Mouse (Mus musculus) kidney, adult 2 months (tissue): ENCODE measurements at regions not wholly inside any gene's neighbourhood (a gene's known extent, or its start where the extent isn't known, plus 50 kb on each side); places are given as distances from the start of the nearest gene placed in this dataset.

ENCODE experiments used
- DNase-seq: peaks from one replicate; pipeline ENCODE4 v3.0.0; 2021
- H3K27ac ChIP-seq: fragments of 200-500 bp; 2 replicates; pipeline ENCODE4 v1.5.1; 2012; ENCODE audit warnings: low read depth, low read length, control low read depth, inconsistent platforms; ENCODE audit not compliant: insufficient read depth
- H3K27me3 ChIP-seq: fragments of 200-500 bp; replicated peaks from 2 replicates; pipeline ENCODE4 v1.6.1; 2012; ENCODE audit warnings: mild to moderate bottlenecking, moderate library complexity, low read length, inconsistent platforms; ENCODE audit not compliant: control insufficient read depth, insufficient read depth
- H3K36me3 ChIP-seq: fragments of 200-500 bp; 2 replicates; pipeline ENCODE4 v1.6.1; 2012; ENCODE audit warnings: mild to moderate bottlenecking, moderate library complexity, low read length, inconsistent platforms; ENCODE audit not compliant: control insufficient read depth, insufficient read depth
- H3K4me1 ChIP-seq: fragments of 200-500 bp; 2 replicates; pipeline ENCODE4 v1.6.1; 2011; ENCODE audit warnings: low read length; ENCODE audit not compliant: control insufficient read depth, insufficient read depth
- H3K4me3 ChIP-seq: fragments of 200-500 bp; 2 replicates; pipeline ENCODE4 v1.5.1; 2011; ENCODE audit warnings: mild to moderate bottlenecking, low read depth, low read length, control low read depth; ENCODE audit not compliant: insufficient read depth
- CTCF ChIP-seq: fragments of 200-500 bp; conservative IDR thresholded peaks from 2 replicates; pipeline ENCODE4 v1.5.1; 2011; ENCODE audit warnings: low read depth, mild to moderate bottlenecking, control low read depth, low read length, moderate library complexity, mixed read lengths; ENCODE audit not compliant: insufficient read depth, insufficient read length
- POLR2A ChIP-seq: fragments of 200-500 bp; IDR thresholded peaks from one replicate; pipeline ENCODE4 v1.6.1; 2011; ENCODE audit warnings: low read depth, low read length, control low read depth
- WGBS: fragments of 180-500 bp; shearing (Covaris S2); methylation state at CpG from one replicate; pipeline ENCODE4 v1.1.7; 2018; 5-methylcytosine and 5-hydroxymethylcytosine counted together

GRCm38 (mm10) chr14:46512118-46512517, 121.6 kb upstream of the Bmp4 start:
- no peaks in the 10 kb centered on the region for H3K27me3 ChIP-seq
- no peak overlapping the region for H3K4me3 ChIP-seq
- no peaks in the 10 kb centered on the region for H3K36me3 ChIP-seq
- H3K27ac ChIP-seq = no peak overlapping the region
- peak; percentile 40 for DNase-seq
- H3K4me1 ChIP-seq = no peaks in the 10 kb centered on the region
- no peak for TF ChIP-seq CTCF
- no peak for TF ChIP-seq POLR2A
- WGBS = 97% methylated on average over 1 of the region's 1 CpGs

- H3K27ac ChIP-seq = no peak overlapping the region
- no peaks in the 10 kb centered on the region for H3K27me3 ChIP-seq
- DNase-seq = no peak
- no peak overlapping the region for H3K4me3 ChIP-seq
- H3K4me1 ChIP-seq = no peaks in the 10 kb centered on the region
- TF ChIP-seq POLR2A (no peak), CTCF (no peak)
- 81% methylated on average over 5 of the region's 5 CpGs for WGBS
- H3K36me3 ChIP-seq = no peaks in the 10 kb centered on the region
These were observed 118.4 kb upstream of the Bmp4 start for GRCm38 (mm10) chr14:46508871-46509270.

GRCm38 (mm10) chr14:46505266-46505665, 114.8 kb upstream of the Bmp4 start:
- 86% methylated on average over 3 of the region's 3 CpGs for WGBS
- DNase-seq = no peak
- H3K4me1 ChIP-seq = no peaks in the 10 kb centered on the region
- TF ChIP-seq CTCF (0 out of 2 replicates have a peak, but pooled peaks have one; percentile 17), POLR2A (no peak)
- H3K27me3 ChIP-seq = no peaks in the 10 kb centered on the region
- no peak overlapping the region for H3K4me3 ChIP-seq
- no peaks in the 10 kb centered on the region for H3K36me3 ChIP-seq
- H3K27ac ChIP-seq = no peak overlapping the region

GRCm38 (mm10) chr14:46491601-46492000, 101.1 kb upstream of the Bmp4 start:
- peak; percentile 2 for DNase-seq
- Histone ChIP-seq H3K27ac (no peak overlapping the region), H3K27me3 (no peaks in the 10 kb centered on the region), H3K36me3 (no peaks in the 10 kb centered on the region), H3K4me1 (no peaks in the 10 kb centered on the region), H3K4me3 (no peak overlapping the region)
- TF ChIP-seq CTCF (no peak), POLR2A (no peak)
- WGBS = 31% methylated on average over 9 of the region's 9 CpGs

- Histone ChIP-seq H3K36me3 (no peaks in the 10 kb centered on the region), H3K27ac (no peak overlapping the region), H3K27me3 (no peaks in the 10 kb centered on the region), H3K4me1 (no peaks in the 10 kb centered on the region), H3K4me3 (no peak overlapping the region)
- TF ChIP-seq POLR2A (no peak), CTCF (no peak)
- DNase-seq = no peak
- 44% methylated on average over 2 of the region's 2 CpGs for WGBS
These were observed 100.7 kb upstream of the Bmp4 start for GRCm38 (mm10) chr14:46491182-46491581.

GRCm38 (mm10) chr14:46487551-46487950, 97.1 kb upstream of the Bmp4 start:
- Histone ChIP-seq H3K27ac (no peak overlapping the region), H3K36me3 (no peaks in the 10 kb centered on the region), H3K4me3 (no peak overlapping the region), H3K4me1 (no peaks in the 10 kb centered on the region), H3K27me3 (no peaks in the 10 kb centered on the region)
- WGBS = 65% methylated on average over 1 of the region's 1 CpGs
- no peak for TF ChIP-seq CTCF
- TF ChIP-seq POLR2A = no peak
- peak; percentile 71 for DNase-seq

GRCm38 (mm10) chr14:46480396-46480795, 89.9 kb upstream of the Bmp4 start:
- DNase-seq = no peak
- TF ChIP-seq CTCF (no peak), POLR2A (no peak)
- Histone ChIP-seq H3K27me3 (no peaks in the 10 kb centered on the region), H3K36me3 (no peaks in the 10 kb centered on the region), H3K4me1 (no peaks in the 10 kb centered on the region), H3K27ac (no peak overlapping the region), H3K4me3 (no peak overlapping the region)
- WGBS = 88% methylated on average over 7 of the region's 7 CpGs

GRCm38 (mm10) chr14:46475945-46476344, 85.5 kb upstream of the Bmp4 start:
- no peak for TF ChIP-seq CTCF
- no peak for TF ChIP-seq POLR2A
- Histone ChIP-seq H3K4me3 (no peak overlapping the region), H3K27me3 (no peaks in the 10 kb centered on the region), H3K27ac (no peak overlapping the region), H3K36me3 (no peaks in the 10 kb centered on the region), H3K4me1 (no peaks in the 10 kb centered on the region)
- WGBS = 84% methylated on average over 1 of the region's 1 CpGs
- DNase-seq = no peak
